Mouse (Mus musculus) MEL (cell line): ENCODE results near the gene Cecr2. TPM values are rescaled to one million over a fixed set of nuclear protein-coding genes. Genes with fewer than 3 reads are reported as not detected.

ENCODE experiments used
- DNase-seq: peaks from one replicate; pipeline ENCODE4 v3.0.0; 2011; ENCODE audit warnings: low read depth, low spot score
- H3K27ac ChIP-seq: 2 replicates; pipeline ENCODE4 v1.5.1; 2012; ENCODE audit warnings: low read depth, mild to moderate bottlenecking, control low read depth, low read length, moderate library complexity; ENCODE audit not compliant: control insufficient read depth
- H3K27me3 ChIP-seq, 2 experiments: fragments of 150-350 bp in 1 of 2; sonication (generic) in 1 of 2; 2 replicates each; pipeline ENCODE4 v1.6.1; 2012; ENCODE audit warnings: low read length in 2 of 2, mild to moderate bottlenecking in 2 of 2, improper control_type of control experiment in 1 of 2, moderate library complexity in 1 of 2; ENCODE audit not compliant: insufficient read depth in 2 of 2, control insufficient read depth in 1 of 2
- H3K36me3 ChIP-seq, 2 experiments: 2 replicates each; pipeline ENCODE4 v1.6.1; 2012 to 2014; ENCODE audit warnings: low read length in 2 of 2, improper control_type of control experiment in 1 of 2, inconsistent platforms in 1 of 2, mild to moderate bottlenecking in 1 of 2; ENCODE audit not compliant: insufficient read depth in 2 of 2, control insufficient read depth in 1 of 2
- H3K4me1 ChIP-seq, 2 experiments: fragments of 150-350 bp in 1 of 2; sonication (generic) in 1 of 2; 2 replicates each; pipeline ENCODE4 v1.6.1; 2012; ENCODE audit warnings: low read length in 2 of 2, improper control_type of control experiment in 1 of 2, mild to moderate bottlenecking in 1 of 2; ENCODE audit not compliant: insufficient read depth in 2 of 2, control insufficient read depth in 1 of 2
- H3K4me3 ChIP-seq, 2 experiments: fragments of 150-350 bp in 1 of 2; sonication (generic) in 1 of 2; 2 replicates each; pipeline ENCODE4 v1.5.1; 2012; ENCODE audit warnings: low read depth in 2 of 2, low read length in 2 of 2, mild to moderate bottlenecking in 2 of 2, moderate library complexity in 2 of 2, control low read depth in 1 of 2, improper control_type of control experiment in 1 of 2; ENCODE audit not compliant: control insufficient read depth in 1 of 2, insufficient read depth in 1 of 2
- H3K79me2 ChIP-seq: 2 replicates; pipeline ENCODE4 v1.6.1; 2012; ENCODE audit warnings: mild to moderate bottlenecking, low read length, moderate library complexity; ENCODE audit not compliant: control insufficient read depth, poor library complexity, insufficient read depth
- H3K9ac ChIP-seq: 2 replicates; pipeline ENCODE4 v1.6.1; 2012; ENCODE audit warnings: low read depth, mild to moderate bottlenecking, control low read depth, low read length, moderate library complexity; ENCODE audit not compliant: control insufficient read depth, poor library complexity, severe bottlenecking
- H3K9me3 ChIP-seq: fragments of 150-350 bp; sonication (generic); replicated peaks from 2 replicates; pipeline ENCODE4 v1.6.1; 2012; ENCODE audit warnings: mild to moderate bottlenecking, low read length, improper control_type of control experiment, moderate library complexity; ENCODE audit not compliant: insufficient read depth
- BHLHE40 ChIP-seq: IDR thresholded peaks from 2 replicates; pipeline ENCODE4 v1.6.1; 2012; ENCODE audit warnings: low read depth, mild to moderate bottlenecking, inconsistent platforms, low read length, improper control_type of control experiment, borderline replicate concordance
- CHD1 ChIP-seq: IDR thresholded peaks from 2 replicates; pipeline ENCODE4 v1.6.1; 2012; ENCODE audit warnings: low read depth, mild to moderate bottlenecking, inconsistent platforms, low read length, improper control_type of control experiment
- CHD2 ChIP-seq: IDR thresholded peaks from 2 replicates; pipeline ENCODE4 v1.6.1; 2011; ENCODE audit warnings: low read length, improper control_type of control experiment
- CTCF ChIP-seq, 3 experiments: IDR thresholded peaks in 2 of 3; conservative IDR thresholded peaks in 1 of 3; 2 replicates each; pipeline ENCODE4 v1.5.1; 2011 to 2012; ENCODE audit warnings: low read length in 3 of 3, low read depth in 2 of 3, mild to moderate bottlenecking in 2 of 3, improper control_type of control experiment in 1 of 3, inconsistent platforms in 1 of 3, mixed read lengths in 1 of 3, moderate library complexity in 1 of 3; ENCODE audit not compliant: control insufficient read depth in 1 of 3, insufficient read depth in 1 of 3, poor library complexity in 1 of 3, severe bottlenecking in 1 of 3
- E2F4 ChIP-seq: IDR thresholded peaks from 2 replicates; pipeline ENCODE4 v1.6.1; 2011; ENCODE audit warnings: low read depth, low read length, improper control_type of control experiment, borderline replicate concordance
- ELF1 ChIP-seq: IDR thresholded peaks from 2 replicates; pipeline ENCODE4 v1.6.1; 2014; ENCODE audit warnings: low read depth, mild to moderate bottlenecking, inconsistent platforms, low read length, improper control_type of control experiment, moderate library complexity
- EP300 ChIP-seq, 2 experiments: IDR thresholded peaks; 2 replicates each; pipeline ENCODE4 v1.6.1; 2011; ENCODE audit warnings: improper control_type of control experiment in 2 of 2, low read length in 2 of 2, low read depth in 1 of 2, mild to moderate bottlenecking in 1 of 2
- GABPA ChIP-seq: IDR thresholded peaks from 2 replicates; pipeline ENCODE4 v1.6.1; 2012; ENCODE audit warnings: low read depth, mild to moderate bottlenecking, inconsistent platforms, low read length, improper control_type of control experiment, moderate library complexity
- JUND ChIP-seq: IDR thresholded peaks from 2 replicates; pipeline ENCODE4 v1.6.1; 2011; ENCODE audit warnings: low read depth, mild to moderate bottlenecking, improper control_type of control experiment, low read length
- KAT2A ChIP-seq: conservative IDR thresholded peaks from 2 replicates; pipeline ENCODE4 v1.6.1; 2012; ENCODE audit warnings: low read depth, low read length, improper control_type of control experiment, inconsistent platforms
- MEF2A ChIP-seq: IDR thresholded peaks from 2 replicates; pipeline ENCODE4 v1.6.1; 2014; ENCODE audit warnings: low read depth, mild to moderate bottlenecking, inconsistent platforms, low read length, improper control_type of control experiment; ENCODE audit not compliant: poor library complexity, insufficient replicate concordance, severe bottlenecking; ENCODE audit errors: extremely low read depth
- MXI1 ChIP-seq: IDR thresholded peaks from 2 replicates; pipeline ENCODE4 v1.6.1; 2011; ENCODE audit warnings: mild to moderate bottlenecking, low read depth, low read length, improper control_type of control experiment
- NELFE ChIP-seq: IDR thresholded peaks from 2 replicates; pipeline ENCODE4 v1.6.1; 2011; ENCODE audit warnings: low read depth, low read length, improper control_type of control experiment
- POLR2A ChIP-seq, 2 experiments: IDR thresholded peaks; 2 replicates each; pipeline ENCODE4 v1.6.1; 2011 to 2012; ENCODE audit warnings: low read length in 2 of 2, mild to moderate bottlenecking in 2 of 2, control low read depth in 1 of 2, improper control_type of control experiment in 1 of 2, low read depth in 1 of 2, moderate library complexity in 1 of 2; ENCODE audit not compliant: control insufficient read depth in 1 of 2, insufficient read depth in 1 of 2, poor library complexity in 1 of 2
- POLR2AphosphoS5 ChIP-seq: IDR thresholded peaks from 2 replicates; pipeline ENCODE4 v1.6.1; 2012; ENCODE audit warnings: low read depth, borderline replicate concordance, mild to moderate bottlenecking, inconsistent platforms, low read length, moderate library complexity, mixed read lengths
- RCOR1 ChIP-seq: IDR thresholded peaks from 2 replicates; pipeline ENCODE4 v1.6.1; 2012; ENCODE audit warnings: low read depth, mild to moderate bottlenecking, inconsistent platforms, low read length, improper control_type of control experiment
- SIN3A ChIP-seq: IDR thresholded peaks from 2 replicates; pipeline ENCODE4 v1.6.1; 2012; ENCODE audit warnings: low read length, improper control_type of control experiment, inconsistent platforms
- TAL1 ChIP-seq: IDR thresholded peaks from 2 replicates; pipeline ENCODE4 v1.6.1; 2012; ENCODE audit warnings: mild to moderate bottlenecking, inconsistent platforms, low read length, moderate library complexity, mixed read lengths
- ZC3H11A ChIP-seq: IDR thresholded peaks from 2 replicates; pipeline ENCODE4 v1.6.1; 2012; ENCODE audit warnings: low read depth, mild to moderate bottlenecking, inconsistent platforms, low read length, improper control_type of control experiment
- ZKSCAN1 ChIP-seq: IDR thresholded peaks from 2 replicates; pipeline ENCODE4 v1.6.1; 2012; ENCODE audit warnings: low read depth, mild to moderate bottlenecking, inconsistent platforms, low read length, improper control_type of control experiment, moderate library complexity
- ZNF384 ChIP-seq: IDR thresholded peaks from 2 replicates; pipeline ENCODE4 v1.6.1; 2012; ENCODE audit warnings: low read depth, mild to moderate bottlenecking, inconsistent platforms, low read length, improper control_type of control experiment
- polyA plus RNA-seq, 2 experiments: library from polyadenylated mRNA; stranded (reverse) in 1 of 2; unstranded in 1 of 2; fragments of >175 nt in 1 of 2; fragments of >200 nt in 1 of 2; gene quantifications; 2 replicates each; pipeline versions ENCODE4 v1.2.1 to v1.2.4; 2012; ENCODE audit warnings: low replicate concordance in 2 of 2, low read depth in 1 of 2; ENCODE audit not compliant: insufficient read length in 2 of 2, insufficient read depth in 1 of 2, missing spikeins in 1 of 2
- total RNA-seq: library from RNA; depleted of rRNA; stranded (reverse); fragments of 300-350 nt; gene quantifications from 2 replicates; pipeline ENCODE4 v1.2.3, GENCODE M21; 2012

Gene Cecr2
- total and polyA plus RNA-seq, 3 experiments, result 4.0 to 8.7 TPM; not detected in 1

- Histone ChIP-seq H3K27me3 (no peaks in the 10 kb centered on the region), H3K27ac (no peak overlapping the region), H3K9ac (no peak overlapping the region), H3K4me3 (no peak overlapping the region), H3K79me2 (no peaks in the 10 kb centered on the region), H3K9me3 (no peaks in the 10 kb centered on the region), H3K4me1 (no peaks in the 10 kb centered on the region), H3K36me3 (no peaks in the 10 kb centered on the region; a peak in 2 of 4 replicates)
- TF ChIP-seq ELF1 (no peak), KAT2A (no peak), JUND (no peak), MEF2A (no peak), POLR2AphosphoS5 (no peak), NELFE (no peak), MXI1 (no peak), GABPA (no peak), CHD1 (no peak), BHLHE40 (no peak), ZNF384 (no peak), RCOR1 (no peak)
- DNase-seq, result no peak
Measured at GRCm38 (mm10) chr6:120700221-120700620, 34.1 kb downstream of the Cecr2 start.

- DNase-seq, result no peak
- no peak overlapping the region for H3K4me3 ChIP-seq
- H3K4me1 ChIP-seq, result no peaks in the 10 kb centered on the region
- no peaks in the 10 kb centered on the region for H3K27me3 ChIP-seq
- H3K9me3 ChIP-seq, result no peaks in the 10 kb centered on the region
- H3K27ac ChIP-seq, result no peak overlapping the region
- TF ChIP-seq RCOR1, result no peak
- no peak for TF ChIP-seq GABPA
- H3K9ac ChIP-seq, result no peak overlapping the region
- no peaks in the 10 kb centered on the region; a peak in 2 of 4 replicates for H3K36me3 ChIP-seq
- no peaks in the 10 kb centered on the region for H3K79me2 ChIP-seq
Measured at GRCm38 (mm10) chr6:120704376-120704775, 38.2 kb downstream of the Cecr2 start.

- Histone ChIP-seq H3K9me3 (no peaks in the 10 kb centered on the region), H3K27ac (no peak overlapping the region), H3K9ac (no peak overlapping the region), H3K4me3 (no peak overlapping the region), H3K4me1 (no peaks in the 10 kb centered on the region), H3K79me2 (no peaks in the 10 kb centered on the region), H3K36me3 (no peaks in the 10 kb centered on the region; a peak in 1 of 4 replicates), H3K27me3 (no peaks in the 10 kb centered on the region)
- no peak for DNase-seq
- TF ChIP-seq EP300 (IDR thresholded peaks at IDR 0.05; ENCODE audit: low read depth in 1 of 2, low read length in 2 of 2) (no peak), SIN3A (no peak), POLR2AphosphoS5 (no peak), ZKSCAN1 (no peak), CHD2 (no peak), ZNF384 (no peak), E2F4 (no peak), JUND (no peak), CHD1 (no peak), POLR2A (IDR thresholded peaks at IDR 0.05; ENCODE audit: control insufficient read depth in 1 of 2, insufficient read depth in 1 of 2, low read depth in 1 of 2, low read length in 2 of 2, poor library complexity in 1 of 2) (no peak), ZC3H11A (no peak), TAL1 (no peak), CTCF (IDR thresholded peaks at IDR 0.05 in 2 of 3, conservative IDR thresholded peaks at IDR 0.05 in 1 of 3; ENCODE audit: control insufficient read depth in 1 of 3, insufficient read depth in 1 of 3, low read depth in 2 of 3, low read length in 3 of 3, poor library complexity in 1 of 3, severe bottlenecking in 1 of 3) (no peak)
Measured at GRCm38 (mm10) chr6:120708759-120709158, 42.6 kb downstream of the Cecr2 start.
